Mouse (Mus musculus): Measurements from ENCODE around the gene Gm43517.
A peak's percentile ranks its signal among the peaks of the same experiment; 100 is the strongest.

The Gm43517 gene

GRCm38 (mm10) chr12:49386081-49386805, 1.3 kb downstream of the Gm43517 start:
- peak in 1 of 2 experiments; percentile 55 for DNase-seq

- peak in 1 of 2 experiments; percentile 18 for DNase-seq
Observed at GRCm38 (mm10) chr12:49387856-49388598, 3.1 kb downstream of the Gm43517 start.

GRCm38 (mm10) chr12:49389666-49390065, 4.7 kb downstream of the Gm43517 start:
- peak in 1 of 2 experiments; percentile 21 for DNase-seq

GRCm38 (mm10) chr12:49390257-49390656, 5.3 kb downstream of the Gm43517 start:
- DNase-seq, result peak in 1 of 2 experiments; percentile 24

DNA sequence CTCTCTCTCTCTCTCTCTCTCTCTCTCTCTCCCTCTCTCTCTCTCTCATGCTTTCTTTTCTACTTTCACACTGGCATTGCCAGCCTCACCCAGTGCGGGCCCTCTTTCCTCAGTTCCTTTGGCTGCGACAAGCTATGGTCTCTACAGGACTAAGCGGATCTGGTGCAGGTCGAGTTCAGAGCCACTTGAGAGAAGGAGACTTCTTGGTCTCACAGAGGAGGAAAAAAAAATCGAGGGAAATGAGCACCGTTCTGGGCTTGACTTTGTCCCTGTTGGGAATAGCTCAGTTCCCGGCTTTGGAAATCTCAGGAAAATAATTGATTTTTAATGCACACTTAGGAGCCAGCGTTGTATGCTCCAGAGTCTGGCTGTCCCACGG, 5.9 kb downstream of the Gm43517 start:
- DNase-seq, result no peak

- DNase-seq, result peak; percentile 72 to 76
Observed at GRCm38 (mm10) chr12:49391305-49392040, 6.5 kb downstream of the Gm43517 start.

DNA sequence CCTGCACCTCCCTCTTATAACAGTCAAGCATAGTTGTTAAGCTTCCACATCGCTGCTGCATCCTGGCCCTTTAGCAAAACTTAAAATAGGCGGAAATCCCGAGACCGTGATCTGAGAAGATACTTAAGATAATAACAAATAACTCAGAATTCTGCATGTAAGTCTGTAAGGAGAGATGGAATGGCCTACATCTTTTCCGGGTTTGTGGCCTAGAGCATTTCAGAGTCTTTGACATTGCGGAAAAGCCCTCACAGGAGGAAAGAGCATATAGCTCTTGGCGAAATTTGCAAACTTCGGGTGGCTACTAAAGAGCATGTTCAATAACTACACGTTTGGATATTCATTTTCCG, 7.0 kb downstream of the Gm43517 start:
- no peak for DNase-seq

DNA sequence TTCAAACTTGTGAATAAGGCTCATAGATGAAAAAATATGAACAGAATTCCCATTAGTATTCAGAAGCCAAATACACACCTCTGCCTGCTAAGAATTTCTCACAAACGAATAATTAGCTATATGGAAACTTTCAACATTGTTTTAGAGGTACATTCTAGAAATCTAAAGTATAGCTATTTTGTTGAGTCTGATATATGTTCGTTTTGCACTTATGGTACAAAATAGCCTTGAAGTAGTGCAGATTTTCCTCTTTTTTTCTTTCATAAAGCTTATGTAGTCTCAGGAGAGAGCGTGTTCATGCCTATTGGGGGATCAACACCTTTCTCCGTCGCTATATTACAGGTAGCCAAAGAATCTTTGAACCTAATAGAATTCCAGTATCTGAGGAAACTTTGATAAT, 7.9 kb downstream of the Gm43517 start:
- DNase-seq, result peak in 1 of 2 experiments; percentile 18

GRCm38 (mm10) chr12:49393639-49394038, 8.7 kb downstream of the Gm43517 start:
- DNase-seq, result peak in 1 of 2 experiments; percentile 32

DNA sequence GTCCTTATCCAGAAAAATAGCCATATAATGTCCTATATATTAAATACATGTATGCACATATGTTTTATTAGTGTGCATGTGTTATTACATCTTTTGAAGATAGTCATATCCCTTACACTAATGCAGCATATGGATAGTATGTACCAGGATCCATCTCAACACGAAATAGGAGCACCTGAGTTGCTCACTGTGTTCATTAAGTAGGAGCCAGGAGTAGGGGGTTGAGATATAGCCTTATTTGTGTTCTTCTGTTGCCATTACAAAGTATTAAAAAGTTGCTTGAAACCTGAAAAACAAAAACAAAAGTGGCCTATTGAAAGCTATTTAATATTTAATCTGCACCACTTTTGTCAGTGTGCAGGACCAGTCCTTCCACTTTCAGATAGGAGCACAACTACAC, 9.2 kb downstream of the Gm43517 start:
- DNase-seq, result peak in 1 of 2 experiments; percentile 12

- peak in 1 of 2 experiments; percentile 33 for DNase-seq
Observed at GRCm38 (mm10) chr12:49394836-49395235, 9.9 kb downstream of the Gm43517 start.

- no peak for DNase-seq
Observed at GRCm38 (mm10) chr12:49395969-49396368, 11.0 kb downstream of the Gm43517 start.

DNA sequence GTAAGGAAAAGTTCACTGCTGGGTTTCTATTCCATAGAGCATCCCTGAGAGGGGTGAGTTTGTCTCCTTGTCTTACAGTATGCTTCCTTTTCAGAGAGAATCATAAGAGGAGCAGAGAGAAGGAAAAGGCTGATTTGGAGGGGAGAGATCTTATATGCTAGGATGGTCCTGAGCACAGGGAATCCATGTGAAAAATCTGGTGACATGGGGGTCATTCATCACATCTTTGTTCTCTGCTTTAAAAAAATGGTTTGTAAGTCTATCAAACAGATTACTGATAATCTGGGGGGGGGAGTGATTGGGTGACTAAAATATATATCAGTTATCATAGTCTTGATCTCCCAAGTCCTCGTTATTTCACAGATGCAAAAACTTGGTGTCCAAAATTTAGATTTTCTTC, 11.8 kb downstream of the Gm43517 start:
- peak in 1 of 2 experiments; percentile 3 for DNase-seq

DNA sequence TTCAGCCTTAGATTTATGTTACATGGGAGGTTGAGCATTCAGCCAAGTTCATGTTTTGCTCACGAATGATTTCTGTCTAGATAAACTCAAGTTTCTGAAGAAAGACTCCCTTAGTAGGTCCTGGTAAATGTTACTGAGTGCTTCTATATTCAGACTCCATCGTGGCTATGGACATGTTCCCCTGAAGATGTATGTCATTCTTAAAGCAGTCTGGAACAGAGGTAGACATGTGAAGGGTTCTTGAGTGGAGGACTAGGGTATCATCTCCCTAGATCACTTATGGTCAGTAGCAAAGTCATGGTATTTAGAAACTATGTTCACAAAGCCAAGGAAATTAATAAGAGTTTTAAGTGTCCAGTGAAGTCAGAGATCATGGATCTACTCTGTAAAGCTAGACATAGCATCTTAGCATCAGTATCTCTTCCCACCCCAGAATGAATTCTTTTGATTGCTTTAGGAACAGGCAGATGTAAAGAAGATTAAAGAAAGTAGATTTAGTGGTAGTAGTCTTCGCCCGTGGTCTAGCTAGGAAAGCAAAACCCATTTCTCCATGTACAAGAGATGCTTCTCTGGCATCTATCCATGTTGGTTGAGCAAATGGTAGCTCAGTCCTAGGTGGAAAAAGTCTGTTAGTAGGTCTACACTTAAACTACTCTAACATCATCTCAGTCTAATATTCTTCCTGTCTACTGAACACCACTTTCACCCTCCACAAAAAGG, 12.6 kb downstream of the Gm43517 start:
- peak in 1 of 2 experiments; percentile 3 for DNase-seq

- peak in 1 of 2 experiments; percentile 5 for DNase-seq
Observed at GRCm38 (mm10) chr12:49398163-49398540, 13.2 kb downstream of the Gm43517 start.

DNA sequence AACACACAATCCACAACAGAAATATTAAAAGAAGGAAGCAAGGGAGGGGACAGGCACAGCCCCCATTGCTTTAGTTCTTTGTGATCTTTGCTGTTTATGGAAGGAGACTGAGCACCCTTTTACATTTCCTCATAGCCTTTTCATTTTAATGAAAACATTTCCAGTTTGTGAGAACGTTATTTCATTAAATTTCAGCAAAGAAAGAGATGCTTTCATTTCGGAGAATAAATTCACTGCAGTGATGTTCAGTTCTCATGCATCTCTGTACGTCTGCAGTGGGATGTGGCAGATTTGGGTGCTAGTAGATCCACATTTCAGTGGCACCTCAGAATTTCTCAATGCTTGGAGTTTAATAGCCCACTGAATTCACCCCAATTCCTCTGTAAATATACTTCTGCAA, 13.7 kb downstream of the Gm43517 start:
- peak in 1 of 2 experiments; percentile 9 for DNase-seq

DNA sequence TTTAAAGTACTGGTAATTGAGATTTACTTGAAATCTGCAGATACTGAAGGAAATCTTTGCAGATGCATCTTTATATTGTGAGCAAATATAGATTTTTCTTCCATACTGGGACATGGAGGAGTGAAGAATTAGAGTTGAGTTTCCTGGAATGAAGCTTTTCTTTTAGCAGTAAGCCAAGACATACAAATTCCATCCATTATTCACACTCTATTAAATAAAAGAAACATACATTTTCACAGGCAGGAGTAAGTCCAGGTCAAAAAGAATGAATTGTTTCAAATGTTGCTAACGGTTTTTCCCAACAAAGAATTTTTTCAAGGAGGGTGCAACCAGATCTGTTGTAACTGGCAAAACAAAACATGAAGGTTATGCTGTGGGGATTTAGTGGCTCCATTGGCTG, 14.6 kb downstream of the Gm43517 start:
- no peak for DNase-seq

DNA sequence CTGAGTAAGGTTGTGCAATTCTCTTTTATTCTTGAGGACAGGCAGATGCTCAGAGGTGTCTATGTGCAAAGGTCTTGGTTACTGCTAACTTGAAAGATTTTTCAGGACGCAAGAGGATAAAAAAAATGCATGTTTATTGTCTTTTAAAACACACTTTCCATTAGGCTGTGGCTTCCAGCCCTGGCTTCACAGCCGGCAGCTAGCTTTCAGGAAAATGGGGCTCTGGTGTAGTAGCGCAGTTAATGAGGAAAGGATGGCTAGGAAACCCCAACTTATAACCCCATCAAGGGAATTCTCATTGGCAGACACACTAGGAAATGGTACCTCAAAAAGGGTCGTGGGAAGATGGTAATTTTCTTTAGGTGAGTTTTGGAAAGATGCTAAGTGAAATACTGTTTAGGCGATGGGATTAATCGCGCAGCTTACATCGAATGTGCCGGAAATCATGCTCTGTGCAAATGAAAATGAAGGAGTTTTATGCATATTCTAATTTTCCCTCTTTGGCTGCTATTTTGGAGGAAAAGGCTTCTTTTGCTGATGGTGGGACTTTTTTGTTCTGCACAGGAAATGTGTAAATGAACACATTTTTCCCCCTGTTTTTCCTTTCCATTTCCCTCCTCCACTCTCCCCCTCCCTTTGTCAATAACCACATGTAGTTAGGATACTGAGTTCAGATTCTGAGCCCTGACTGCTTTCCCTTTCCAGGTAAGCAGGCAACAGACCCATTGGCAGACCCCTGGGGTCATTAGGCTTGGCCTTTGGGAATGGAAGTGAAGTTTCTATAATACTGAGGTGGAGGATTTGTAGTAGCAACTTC, 15.3 kb downstream of the Gm43517 start:
- DNase-seq, result peak in 1 of 2 experiments; percentile 35

DNA sequence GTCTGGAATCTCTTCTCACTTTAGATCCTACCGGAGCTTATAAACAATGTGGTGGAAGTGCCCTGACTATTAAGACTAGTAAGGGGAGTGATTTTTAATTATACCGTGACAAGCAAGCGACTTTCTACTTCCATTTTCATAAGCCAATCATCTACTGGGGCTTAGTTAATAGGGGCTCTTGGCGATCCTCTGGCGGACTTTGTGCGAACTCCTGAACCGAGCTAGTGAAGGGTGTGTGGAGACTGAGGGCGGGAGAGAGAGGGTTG, 15.8 kb downstream of the Gm43517 start:
- DNase-seq, result no peak

GRCm38 (mm10) chr12:49401119-49401795, 16.3 kb downstream of the Gm43517 start:
- DNase-seq, result peak in 1 of 2 experiments; percentile 32

GRCm38 (mm10) chr12:49401796-49402130, 16.8 kb downstream of the Gm43517 start:
- DNase-seq, result peak in 1 of 2 experiments; percentile 4

DNA sequence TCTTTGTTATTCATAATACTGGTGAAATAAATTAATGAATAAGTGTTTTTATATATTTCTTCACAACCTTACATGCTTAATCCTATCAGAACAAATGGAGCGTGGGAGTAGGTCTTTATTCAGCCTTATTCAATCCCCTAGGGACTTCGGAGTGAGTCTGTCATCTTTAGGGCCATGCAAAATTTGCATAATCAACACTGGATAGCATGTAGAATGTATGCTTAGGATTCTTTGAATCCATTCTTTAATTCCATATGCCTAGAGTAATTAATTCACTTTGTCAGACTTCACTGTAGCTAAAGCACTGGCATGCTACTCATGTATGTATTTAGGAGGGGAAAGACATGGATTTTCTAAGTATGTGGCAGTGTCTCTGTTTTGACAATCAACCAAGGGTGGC, 24.9 kb downstream of the Gm43517 start:
- no peak for DNase-seq
